Mouse (Mus musculus): ENCODE measurements around the gene Zbtb38. TPM values are rescaled to one million over a fixed set of nuclear protein-coding genes. Genes with fewer than 3 reads are reported as not detected.

The Zbtb38 gene
- polyA plus RNA-seq, 1 experiment from 2014 or later: 19.7 TPM

- no peak overlapping the region for H3K4me2 ChIP-seq (replicated peaks)
- no peak overlapping the region for H3K4me3 ChIP-seq
- H3K9me3 ChIP-seq: no peaks in the 10 kb centered on the region
- no peaks in the 10 kb centered on the region for H3K4me1 ChIP-seq
- H3K27me3 ChIP-seq (replicated peaks): no peaks in the 10 kb centered on the region
- H3K36me3 ChIP-seq: no peaks in the 10 kb centered on the region
- 84% methylated on average over 11 of the region's 11 CpGs for WGBS
- no peak for ATAC-seq (ENCODE audit: low FRiP score, low read depth)
- H3K9ac ChIP-seq: no peak overlapping the region
- H3K27ac ChIP-seq: no peak overlapping the region
Measured at GRCm38 (mm10) chr9:96755761-96756160, 3.1 kb upstream of the Zbtb38 start.

GRCm38 (mm10) chr9:96754625-96754969 is 2.0 kb upstream of the Zbtb38 start:
- H3K9me3 ChIP-seq: no peaks in the 10 kb centered on the region
- no peaks in the 10 kb centered on the region for H3K27me3 ChIP-seq (replicated peaks)
- no peak overlapping the region for H3K27ac ChIP-seq
- H3K9ac ChIP-seq: no peak overlapping the region
- no peaks in the 10 kb centered on the region for H3K4me1 ChIP-seq
- WGBS: 53% methylated on average over 1 of the region's 1 CpGs
- H3K4me3 ChIP-seq: no peak overlapping the region
- no peak for ATAC-seq (ENCODE audit: low FRiP score, low read depth)
- H3K4me2 ChIP-seq (replicated peaks): no peak overlapping the region
- no peaks in the 10 kb centered on the region for H3K36me3 ChIP-seq

- H3K4me3 ChIP-seq: no peak overlapping the region
- H3K27me3 ChIP-seq (replicated peaks): no peaks in the 10 kb centered on the region
- WGBS: 86% methylated on average over 11 of the region's 11 CpGs
- H3K9me3 ChIP-seq: no peaks in the 10 kb centered on the region
- H3K4me1 ChIP-seq: no peaks in the 10 kb centered on the region
- H3K27ac ChIP-seq: no peak overlapping the region
- H3K9ac ChIP-seq: no peak overlapping the region
- H3K4me2 ChIP-seq (replicated peaks): no peak overlapping the region
- no peaks in the 10 kb centered on the region for H3K36me3 ChIP-seq
- ATAC-seq (ENCODE audit: low FRiP score, low read depth): no peak
Measured at GRCm38 (mm10) chr9:96753921-96754624, 1.4 kb upstream of the Zbtb38 start.

- ATAC-seq (ENCODE audit: low FRiP score, low read depth): no peak
- H3K27ac ChIP-seq: no peak overlapping the region
- no peaks in the 10 kb centered on the region for H3K27me3 ChIP-seq (replicated peaks)
- H3K9ac ChIP-seq: no peak overlapping the region
- H3K4me1 ChIP-seq: no peaks in the 10 kb centered on the region
- WGBS: 91% methylated on average over 8 of the region's 8 CpGs
- H3K4me3 ChIP-seq: no peak overlapping the region
- H3K36me3 ChIP-seq: no peaks in the 10 kb centered on the region
- no peak overlapping the region for H3K4me2 ChIP-seq (replicated peaks)
- H3K9me3 ChIP-seq: no peaks in the 10 kb centered on the region
Measured at GRCm38 (mm10) chr9:96753392-96753791, 761 bp upstream of the Zbtb38 start.

- no peaks in the 10 kb centered on the region for H3K36me3 ChIP-seq
- H3K4me3 ChIP-seq: no peak overlapping the region
- H3K27ac ChIP-seq: no peak overlapping the region
- H3K27me3 ChIP-seq (replicated peaks): no peaks in the 10 kb centered on the region
- H3K4me1 ChIP-seq: no peaks in the 10 kb centered on the region
- H3K9me3 ChIP-seq: no peaks in the 10 kb centered on the region
- ATAC-seq (ENCODE audit: low FRiP score, low read depth): no peak
- no peak overlapping the region for H3K4me2 ChIP-seq (replicated peaks)
- WGBS: 92% methylated on average over 15 of the region's 15 CpGs
- H3K9ac ChIP-seq: no peak overlapping the region
Measured at GRCm38 (mm10) chr9:96751821-96752602, 619 bp downstream of the Zbtb38 start.

GRCm38 (mm10) chr9:96750636-96751035 is 2.0 kb downstream of the Zbtb38 start:
- WGBS: 96% methylated on average over 11 of the region's 11 CpGs
- no peaks in the 10 kb centered on the region for H3K27me3 ChIP-seq (replicated peaks)
- H3K4me3 ChIP-seq: no peak overlapping the region
- no peaks in the 10 kb centered on the region for H3K36me3 ChIP-seq
- H3K9ac ChIP-seq: no peak overlapping the region
- ATAC-seq (ENCODE audit: low FRiP score, low read depth): no peak
- no peaks in the 10 kb centered on the region for H3K4me1 ChIP-seq
- H3K9me3 ChIP-seq: no peaks in the 10 kb centered on the region
- no peak overlapping the region for H3K27ac ChIP-seq
- H3K4me2 ChIP-seq (replicated peaks): no peak overlapping the region

GRCm38 (mm10) chr9:96746527-96746926 is 6.1 kb downstream of the Zbtb38 start:
- H3K9me3 ChIP-seq: peaks cover 5% of the 10 kb centered on the region; the same call in 1 of the 2 replicates
- H3K4me3 ChIP-seq: no peak overlapping the region
- no peak overlapping the region for H3K4me2 ChIP-seq (replicated peaks)
- H3K9ac ChIP-seq: no peak overlapping the region
- no peak for ATAC-seq (ENCODE audit: low FRiP score, low read depth)
- no peak overlapping the region for H3K27ac ChIP-seq
- H3K4me1 ChIP-seq: no peaks in the 10 kb centered on the region
- no peaks in the 10 kb centered on the region for H3K27me3 ChIP-seq (replicated peaks)
- no peaks in the 10 kb centered on the region for H3K36me3 ChIP-seq
- 93% methylated on average over 9 of the region's 9 CpGs for WGBS

- no peak overlapping the region for H3K4me3 ChIP-seq
- H3K27ac ChIP-seq: no peak overlapping the region
- no peak overlapping the region for H3K4me2 ChIP-seq (replicated peaks)
- no peaks in the 10 kb centered on the region for H3K36me3 ChIP-seq
- peaks cover 5% of the 10 kb centered on the region; the same call in 1 of the 2 replicates for H3K9me3 ChIP-seq
- 85% methylated on average over 2 of the region's 2 CpGs for WGBS
- no peaks in the 10 kb centered on the region for H3K4me1 ChIP-seq
- H3K27me3 ChIP-seq (replicated peaks): no peaks in the 10 kb centered on the region
- no peak for ATAC-seq (ENCODE audit: low FRiP score, low read depth)
- no peak overlapping the region for H3K9ac ChIP-seq
Measured at GRCm38 (mm10) chr9:96744909-96745308, 7.7 kb downstream of the Zbtb38 start.

- Histone ChIP-seq H3K4me1 (no peaks in the 10 kb centered on the region), H3K9me3 (peaks cover 5% of the 10 kb centered on the region; the same call in 1 of the 2 replicates), H3K4me3 (no peak overlapping the region), H3K27ac (no peak overlapping the region), H3K36me3 (no peaks in the 10 kb centered on the region), H3K27me3 (replicated peaks) (no peaks in the 10 kb centered on the region), H3K4me2 (replicated peaks) (no peak overlapping the region), H3K9ac (no peak overlapping the region)
- 84% methylated on average over 17 of the region's 17 CpGs for WGBS
- ATAC-seq (ENCODE audit: low FRiP score, low read depth): no peak
Measured at GRCm38 (mm10) chr9:96741365-96742085, 11.1 kb downstream of the Zbtb38 start.

GRCm38 (mm10) chr9:96740712-96741364 is 11.8 kb downstream of the Zbtb38 start:
- 77% methylated on average over 15 of the region's 15 CpGs for WGBS
- no peak overlapping the region for H3K4me3 ChIP-seq
- no peaks in the 10 kb centered on the region for H3K27me3 ChIP-seq (replicated peaks)
- H3K4me1 ChIP-seq: 0 out of 2 replicates have a peak, but pooled peaks cover 1% of the 10 kb centered on the region
- H3K27ac ChIP-seq: no peak overlapping the region
- H3K9ac ChIP-seq: no peak overlapping the region
- H3K36me3 ChIP-seq: no peaks in the 10 kb centered on the region
- no peak for ATAC-seq (ENCODE audit: low FRiP score, low read depth)
- H3K9me3 ChIP-seq: peaks cover 5% of the 10 kb centered on the region; the same call in 1 of the 2 replicates
- no peak overlapping the region for H3K4me2 ChIP-seq (replicated peaks)

- 0 out of 2 replicates have a peak, but pooled peaks cover 3% of the 10 kb centered on the region for H3K4me1 ChIP-seq
- H3K27me3 ChIP-seq (replicated peaks): no peaks in the 10 kb centered on the region
- no peak overlapping the region for H3K9ac ChIP-seq
- no peak for ATAC-seq (ENCODE audit: low FRiP score, low read depth)
- peaks cover 5% of the 10 kb centered on the region; the same call in 1 of the 2 replicates for H3K9me3 ChIP-seq
- H3K27ac ChIP-seq: no peak overlapping the region
- H3K4me3 ChIP-seq: no peak overlapping the region
- no peaks in the 10 kb centered on the region for H3K36me3 ChIP-seq
- H3K4me2 ChIP-seq (replicated peaks): no peak overlapping the region
- 92% methylated on average over 22 of the region's 22 CpGs for WGBS
Measured at GRCm38 (mm10) chr9:96739808-96740711, 12.6 kb downstream of the Zbtb38 start.
